Mouse (Mus musculus): ENCODE measurements around the gene Fancc. TPM values are rescaled to one million over a fixed set of nuclear protein-coding genes. Genes with fewer than 3 reads are reported as not detected.

The Fancc gene
- polyA plus RNA-seq, 1 experiment from 2014 or later: 16.6 TPM

DNA sequence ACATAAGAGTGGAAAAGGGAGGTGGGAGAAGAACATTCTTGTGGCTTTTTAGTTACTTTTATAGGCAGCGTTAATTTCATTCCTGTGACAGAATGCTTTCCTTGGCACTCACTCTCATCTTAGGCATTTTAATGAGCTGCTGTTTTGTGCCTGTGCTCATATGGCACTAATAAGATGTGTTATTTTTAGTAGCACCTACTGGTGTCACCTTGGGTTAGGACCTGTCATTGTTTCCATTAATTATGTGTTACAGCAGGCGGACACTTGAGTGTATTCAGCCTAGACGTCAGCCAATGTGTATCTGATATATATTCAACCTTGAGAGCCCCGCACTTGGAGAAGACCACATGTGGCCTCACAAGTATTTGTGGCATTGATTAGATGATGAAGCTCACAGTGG, 251.3 kb downstream of the Fancc start:
- 39% methylated on average over 4 of the region's 4 CpGs for whole genome bisulfite sequencing
- Histone ChIP-seq H3K9ac (ENCODE audit: low read length) (no peak overlapping the region; the same call in 1 of the 2 replicates), H3K27ac (ENCODE audit: low read length) (peak overlapping the region; percentile 74), H3K9me3 (replicated peaks; ENCODE audit: control insufficient read depth, low read length) (no peaks in the 10 kb centered on the region), H3K4me1 (ENCODE audit: control insufficient read depth, insufficient read depth, low read length) (peaks cover 75% of the 10 kb centered on the region), H3K4me3 (ENCODE audit: low read length) (no peak overlapping the region; the same call in 1 of the 2 replicates), H3K4me2 (ENCODE audit: low read depth, low read length) (peak overlapping the region; percentile 49; the same call in 1 of the 2 replicates), H3K27me3 (ENCODE audit: control insufficient read depth, insufficient read depth, low read length) (no peaks in the 10 kb centered on the region), H3K36me3 (ENCODE audit: control insufficient read depth, insufficient read depth) (no peaks in the 10 kb centered on the region)
- ATAC-seq (replicated peaks; ENCODE audit: extremely low read depth, insufficient read depth, low FRiP score): no peak

DNA sequence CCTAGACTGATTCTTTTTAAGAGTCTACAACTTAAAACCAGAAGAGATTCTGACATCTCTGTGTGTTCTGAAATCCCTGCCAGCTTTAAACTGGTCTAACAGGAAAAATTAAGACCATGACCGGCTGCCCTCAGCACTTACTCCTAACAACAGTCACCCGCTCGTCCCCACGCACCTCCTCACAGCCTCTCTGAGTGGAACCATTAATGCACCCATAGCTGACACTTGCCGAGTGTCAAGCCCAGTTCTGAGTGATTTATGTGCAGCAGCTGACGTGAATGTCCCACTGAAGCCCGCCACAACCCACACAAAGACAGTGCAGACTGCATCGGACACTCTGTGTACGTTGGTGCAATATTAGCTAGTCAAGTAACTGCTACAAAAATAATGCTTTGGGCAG, 251.9 kb downstream of the Fancc start:
- no peak for ATAC-seq (replicated peaks; ENCODE audit: extremely low read depth, insufficient read depth, low FRiP score)
- Histone ChIP-seq H3K27me3 (ENCODE audit: control insufficient read depth, insufficient read depth, low read length) (no peaks in the 10 kb centered on the region), H3K4me2 (ENCODE audit: low read depth, low read length) (peak overlapping the region; percentile 49; the same call in 1 of the 2 replicates), H3K9ac (ENCODE audit: low read length) (0 out of 2 replicates have a peak overlapping the region, but pooled peaks have one; percentile 42), H3K9me3 (replicated peaks; ENCODE audit: control insufficient read depth, low read length) (no peaks in the 10 kb centered on the region), H3K36me3 (ENCODE audit: control insufficient read depth, insufficient read depth) (no peaks in the 10 kb centered on the region), H3K27ac (ENCODE audit: low read length) (peak overlapping the region; percentile 74), H3K4me1 (ENCODE audit: control insufficient read depth, insufficient read depth, low read length) (peaks cover 69% of the 10 kb centered on the region), H3K4me3 (ENCODE audit: low read length) (peak overlapping the region; percentile 7; the same call in 1 of the 2 replicates)
- WGBS: 37% methylated on average over 9 of the region's 9 CpGs

DNA sequence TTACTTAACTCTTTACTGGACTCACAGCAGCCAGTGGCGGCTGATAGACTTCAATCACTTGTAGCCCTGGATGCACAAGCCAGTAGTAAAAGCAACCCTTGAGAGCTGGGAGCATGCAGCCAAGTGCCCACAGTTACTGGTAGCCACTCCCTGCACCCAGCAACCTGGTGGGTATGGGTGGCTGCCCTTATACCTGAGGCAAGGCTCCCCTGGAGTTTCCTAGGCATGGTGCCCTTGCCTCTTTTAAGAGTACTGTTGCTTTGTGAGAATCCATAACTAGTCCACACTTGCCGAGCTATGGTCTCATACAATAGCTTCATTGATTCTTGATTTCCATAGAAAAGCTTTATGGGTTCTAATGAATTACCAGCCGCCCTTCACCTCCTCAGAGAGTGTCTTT, 252.7 kb downstream of the Fancc start:
- ATAC-seq (replicated peaks; ENCODE audit: extremely low read depth, insufficient read depth, low FRiP score): no peak
- H3K4me3 ChIP-seq (ENCODE audit: low read length): 0 out of 2 replicates have a peak overlapping the region, but pooled peaks have one; percentile 5
- H3K27me3 ChIP-seq (ENCODE audit: control insufficient read depth, insufficient read depth, low read length): no peaks in the 10 kb centered on the region
- peaks cover 61% of the 10 kb centered on the region for H3K4me1 ChIP-seq (ENCODE audit: control insufficient read depth, insufficient read depth, low read length)
- WGBS: 84% methylated on average over 3 of the region's 3 CpGs
- peak overlapping the region; percentile 63 for H3K9ac ChIP-seq (ENCODE audit: low read length)
- no peaks in the 10 kb centered on the region for H3K36me3 ChIP-seq (ENCODE audit: control insufficient read depth, insufficient read depth)
- H3K9me3 ChIP-seq (replicated peaks; ENCODE audit: control insufficient read depth, low read length): no peaks in the 10 kb centered on the region
- H3K27ac ChIP-seq (ENCODE audit: low read length): peak overlapping the region; percentile 66
- peak overlapping the region; percentile 59 for H3K4me2 ChIP-seq (ENCODE audit: low read depth, low read length)

DNA sequence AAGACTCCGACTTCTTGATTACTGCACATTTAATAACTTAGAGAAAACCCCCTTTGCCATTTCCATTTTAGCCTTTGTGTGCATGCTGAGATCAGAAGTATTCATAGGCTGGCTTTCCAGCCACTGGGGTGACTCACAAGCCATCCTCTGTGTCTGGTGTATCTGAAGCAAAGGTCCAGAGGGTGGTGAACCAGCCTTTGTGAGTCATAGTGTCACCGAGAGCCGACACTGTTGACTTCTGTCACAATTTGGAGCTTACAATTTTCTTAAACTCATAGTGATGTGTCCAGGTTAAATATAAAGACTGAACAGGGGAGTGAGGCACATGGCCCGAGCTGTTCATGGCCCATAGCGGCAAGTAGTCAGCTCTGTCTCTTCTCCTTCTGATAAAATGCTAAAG, 253.5 kb downstream of the Fancc start:
- Histone ChIP-seq H3K4me1 (ENCODE audit: control insufficient read depth, insufficient read depth, low read length) (peaks cover 62% of the 10 kb centered on the region), H3K27ac (ENCODE audit: low read length) (peak overlapping the region; percentile 68), H3K36me3 (ENCODE audit: control insufficient read depth, insufficient read depth) (no peaks in the 10 kb centered on the region), H3K27me3 (ENCODE audit: control insufficient read depth, insufficient read depth, low read length) (no peaks in the 10 kb centered on the region), H3K4me2 (ENCODE audit: low read depth, low read length) (peak overlapping the region; percentile 59), H3K9ac (ENCODE audit: low read length) (peak overlapping the region; percentile 58), H3K9me3 (replicated peaks; ENCODE audit: control insufficient read depth, low read length) (no peaks in the 10 kb centered on the region), H3K4me3 (ENCODE audit: low read length) (peak overlapping the region; percentile 35)
- 56% methylated on average over 5 of the region's 5 CpGs for WGBS
- no peak for ATAC-seq (replicated peaks; ENCODE audit: extremely low read depth, insufficient read depth, low FRiP score)

DNA sequence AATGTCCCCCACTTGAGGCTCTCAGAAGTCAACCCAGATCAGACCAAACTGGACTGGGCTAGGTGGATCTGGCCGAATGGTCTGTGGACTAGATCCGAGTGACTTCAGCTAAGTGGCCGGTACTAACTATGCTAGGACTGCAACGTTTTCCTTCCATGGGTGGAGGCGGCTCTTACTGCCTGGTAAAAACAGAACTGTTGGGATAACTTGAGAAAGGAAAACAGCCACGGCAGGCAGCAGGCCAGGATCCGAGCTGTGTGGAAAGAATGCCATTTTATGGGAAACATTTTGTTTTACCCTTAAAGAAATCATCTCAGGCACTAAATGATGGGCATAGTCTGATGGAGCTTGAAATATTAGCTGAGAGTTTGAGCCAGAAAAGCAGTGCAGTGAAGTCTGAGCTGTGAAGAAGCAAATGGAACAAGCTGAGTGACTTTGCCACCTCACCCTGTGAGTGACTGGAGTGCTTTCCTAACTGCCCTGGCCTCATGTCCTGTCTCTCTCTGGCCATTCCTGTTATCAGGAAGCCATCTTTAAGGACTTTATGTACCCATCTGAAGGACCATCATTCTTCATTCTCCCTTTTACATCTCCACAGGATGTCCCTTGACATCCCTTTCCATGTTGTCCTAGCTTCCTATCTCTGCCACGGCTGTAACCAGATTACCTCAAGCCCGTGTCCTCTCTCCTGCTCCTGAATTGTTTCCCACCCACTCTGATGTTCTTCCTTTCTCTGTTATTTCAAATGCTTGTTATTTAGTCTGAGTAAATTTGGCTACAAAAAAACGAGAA, 254.5 kb downstream of the Fancc start:
- Histone ChIP-seq H3K27me3 (ENCODE audit: control insufficient read depth, insufficient read depth, low read length) (no peaks in the 10 kb centered on the region), H3K4me2 (ENCODE audit: low read depth, low read length) (peak overlapping the region; percentile 85), H3K4me1 (ENCODE audit: control insufficient read depth, insufficient read depth, low read length) (peaks cover 61% of the 10 kb centered on the region), H3K4me3 (ENCODE audit: low read length) (peak overlapping the region; percentile 97), H3K9me3 (replicated peaks; ENCODE audit: control insufficient read depth, low read length) (no peaks in the 10 kb centered on the region), H3K9ac (ENCODE audit: low read length) (peak overlapping the region; percentile 98), H3K36me3 (ENCODE audit: control insufficient read depth, insufficient read depth) (no peaks in the 10 kb centered on the region), H3K27ac (ENCODE audit: low read length) (peak overlapping the region; percentile 99)
- ATAC-seq (replicated peaks; ENCODE audit: extremely low read depth, insufficient read depth, low FRiP score): no peak
- WGBS: 30% methylated on average over 10 of the region's 10 CpGs

DNA sequence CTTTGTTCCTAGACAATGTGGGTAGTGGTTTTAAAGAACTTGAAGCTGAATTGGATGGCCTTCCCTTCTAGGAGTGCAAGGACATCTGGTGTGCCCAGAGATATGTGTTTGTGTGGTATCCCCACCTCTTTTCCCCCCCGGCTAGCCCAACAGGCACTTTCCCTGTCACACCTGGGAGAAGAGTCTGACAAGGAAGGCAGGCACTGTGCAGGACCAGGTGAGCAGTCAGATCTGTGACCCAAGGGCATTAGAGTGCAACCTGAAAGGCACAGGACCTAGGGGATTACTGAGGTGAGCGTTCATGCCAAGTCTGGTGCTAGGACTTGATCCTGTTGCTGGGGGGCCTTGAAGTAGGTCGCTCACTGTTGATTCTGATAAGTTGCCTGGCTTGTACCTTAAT, 255.4 kb downstream of the Fancc start:
- no peak for ATAC-seq (replicated peaks; ENCODE audit: extremely low read depth, insufficient read depth, low FRiP score)
- Histone ChIP-seq H3K36me3 (ENCODE audit: control insufficient read depth, insufficient read depth) (no peaks in the 10 kb centered on the region), H3K9ac (ENCODE audit: low read length) (peak overlapping the region; percentile 98), H3K4me2 (ENCODE audit: low read depth, low read length) (peak overlapping the region; percentile 85), H3K27ac (ENCODE audit: low read length) (peak overlapping the region; percentile 99), H3K9me3 (replicated peaks; ENCODE audit: control insufficient read depth, low read length) (no peaks in the 10 kb centered on the region), H3K4me1 (ENCODE audit: control insufficient read depth, insufficient read depth, low read length) (peaks cover 52% of the 10 kb centered on the region), H3K27me3 (ENCODE audit: control insufficient read depth, insufficient read depth, low read length) (no peaks in the 10 kb centered on the region), H3K4me3 (ENCODE audit: low read length) (peak overlapping the region; percentile 97)
- WGBS: 59% methylated on average over 3 of the region's 3 CpGs

DNA sequence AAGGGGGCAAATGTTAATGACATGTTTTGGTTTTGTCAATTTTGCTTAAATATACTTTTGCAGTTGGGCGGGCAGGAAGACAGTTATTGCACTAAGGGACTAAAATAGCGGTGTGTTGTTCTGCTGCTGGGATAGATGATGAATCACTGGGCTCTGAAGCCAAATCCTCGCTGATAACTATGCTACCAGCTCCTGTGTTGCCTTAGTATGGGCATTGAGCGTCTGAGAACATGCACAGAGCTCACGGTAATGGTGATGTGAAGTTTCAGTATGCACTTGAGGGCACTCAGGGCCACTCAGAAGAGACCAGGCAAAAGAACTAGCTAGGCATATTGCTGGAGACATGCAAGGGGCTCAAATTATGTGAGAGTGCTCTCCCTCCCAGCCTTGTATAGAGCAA, 256.2 kb downstream of the Fancc start:
- Histone ChIP-seq H3K4me1 (ENCODE audit: control insufficient read depth, insufficient read depth, low read length) (peaks cover 44% of the 10 kb centered on the region), H3K36me3 (ENCODE audit: control insufficient read depth, insufficient read depth) (no peaks in the 10 kb centered on the region), H3K9ac (ENCODE audit: low read length) (peak overlapping the region; percentile 98), H3K9me3 (replicated peaks; ENCODE audit: control insufficient read depth, low read length) (no peaks in the 10 kb centered on the region), H3K4me2 (ENCODE audit: low read depth, low read length) (peak overlapping the region; percentile 85), H3K27me3 (ENCODE audit: control insufficient read depth, insufficient read depth, low read length) (no peaks in the 10 kb centered on the region), H3K27ac (ENCODE audit: low read length) (peak overlapping the region; percentile 99), H3K4me3 (ENCODE audit: low read length) (peak overlapping the region; percentile 97)
- 8% methylated on average over 5 of the region's 5 CpGs for WGBS
- peak; percentile 46 for ATAC-seq (replicated peaks; ENCODE audit: extremely low read depth, insufficient read depth, low FRiP score)

DNA sequence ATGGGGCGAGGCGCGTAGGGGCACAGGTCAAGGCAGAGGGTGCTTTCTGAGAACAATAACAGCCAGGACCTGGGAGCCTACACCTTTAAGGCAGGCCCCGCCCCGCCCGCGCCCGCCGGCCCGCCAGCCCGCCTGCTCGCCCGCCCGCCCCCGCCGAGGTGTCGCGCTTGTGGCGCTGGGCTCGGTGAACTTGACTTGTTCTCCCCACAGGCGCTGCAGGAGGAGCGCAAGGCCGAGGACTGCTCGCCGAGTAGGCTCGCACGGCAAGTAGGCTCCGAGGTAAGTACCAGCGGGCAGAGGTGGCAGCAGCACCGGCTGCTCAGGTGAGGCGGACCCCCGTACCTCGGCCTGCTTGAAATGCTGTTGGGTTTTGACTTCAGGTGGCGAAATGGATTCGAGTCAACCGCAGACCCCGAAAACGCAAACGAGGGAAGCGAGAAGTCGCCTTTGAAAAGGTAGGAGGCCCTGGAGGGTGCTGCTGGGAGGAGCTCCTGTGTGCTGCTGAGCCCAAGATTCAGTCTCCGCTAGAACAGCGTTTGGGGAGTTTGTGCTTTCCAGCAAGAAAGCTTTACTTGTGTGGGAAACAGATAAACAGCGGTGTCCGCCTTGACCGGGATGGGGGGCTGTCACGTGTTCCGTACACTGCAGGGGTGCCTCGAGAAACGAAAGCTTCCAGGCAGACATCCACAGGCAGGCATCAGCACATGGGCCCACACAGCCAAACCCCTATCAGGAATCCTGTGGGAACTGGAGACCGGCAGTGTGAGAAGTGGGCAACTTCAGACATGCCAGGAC, 257.0 kb downstream of the Fancc start:
- H3K9ac ChIP-seq (ENCODE audit: low read length): peak overlapping the region; percentile 98
- H3K4me3 ChIP-seq (ENCODE audit: low read length): peak overlapping the region; percentile 97
- peak overlapping the region; percentile 99 for H3K27ac ChIP-seq (ENCODE audit: low read length)
- peaks cover 38% of the 10 kb centered on the region for H3K4me1 ChIP-seq (ENCODE audit: control insufficient read depth, insufficient read depth, low read length)
- no peaks in the 10 kb centered on the region for H3K36me3 ChIP-seq (ENCODE audit: control insufficient read depth, insufficient read depth)
- ATAC-seq (replicated peaks; ENCODE audit: extremely low read depth, insufficient read depth, low FRiP score): peak; percentile 83
- peak overlapping the region; percentile 85 for H3K4me2 ChIP-seq (ENCODE audit: low read depth, low read length)
- no peaks in the 10 kb centered on the region for H3K9me3 ChIP-seq (replicated peaks; ENCODE audit: control insufficient read depth, low read length)
- H3K27me3 ChIP-seq (ENCODE audit: control insufficient read depth, insufficient read depth, low read length): no peaks in the 10 kb centered on the region
- WGBS: under 1% methylated on average over 44 of the region's 51 CpGs

Data from heart, embryonic 16.5 days (tissue).